Mouse (Mus musculus) embryonic stem cell, embryonic (primary cell): ENCODE data around the gene Krt76.

Experiments
- CTCF ChIA-PET, 4 experiments: fragments of 300-600 bp in 2 of 4; fragments of 350-600 bp in 2 of 4; sonication (Branson Sonifier 250); formaldehyde crosslinking; loops; one replicate each; lab custom pipeline; 2022; ENCODE audit warnings: inconsistent platforms in 2 of 4; lab: Charles Lee
- POLR2A ChIA-PET, 4 experiments: fragments of 300-600 bp in 2 of 4; fragments of 350-600 bp in 2 of 4; sonication (Branson Sonifier 250); formaldehyde crosslinking; loops; one replicate each; lab custom pipeline; 2022; ENCODE audit warnings: antibody characterized with exemption in 4 of 4, inconsistent platforms in 1 of 4; lab: Charles Lee

Gene Krt76

DNA sequence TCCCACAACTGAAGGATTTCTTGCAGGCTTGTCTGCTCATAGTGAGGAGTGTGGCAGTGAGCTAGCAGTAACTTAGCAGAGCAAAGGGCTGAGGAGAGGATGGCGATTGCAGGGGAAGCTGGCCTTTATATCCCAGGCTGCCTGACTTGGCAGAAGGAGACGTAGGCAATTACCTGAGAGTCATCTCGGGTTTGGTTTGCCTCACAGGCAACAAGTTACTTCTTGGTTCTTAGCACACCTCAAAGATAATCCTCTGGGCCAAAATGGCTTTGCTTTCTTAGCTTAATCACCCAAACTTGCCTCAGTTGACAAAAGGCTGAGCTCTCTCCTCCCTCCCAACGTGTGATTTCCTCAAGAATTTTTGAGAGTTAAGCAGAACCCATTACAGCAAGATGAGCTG is at the start of gene Krt76:
Gene Krt76, minus strand, starts transcription at position 101 of the 400 bp plus-strand sequence.
- CTCF ChIA-PET: interaction anchor here in 1 of 4 experiments (1.6 kb wide), 1 partner anchor 305 kb away, joined by 3 read pairs; no protein-coding TSS in a partner anchor

DNA sequence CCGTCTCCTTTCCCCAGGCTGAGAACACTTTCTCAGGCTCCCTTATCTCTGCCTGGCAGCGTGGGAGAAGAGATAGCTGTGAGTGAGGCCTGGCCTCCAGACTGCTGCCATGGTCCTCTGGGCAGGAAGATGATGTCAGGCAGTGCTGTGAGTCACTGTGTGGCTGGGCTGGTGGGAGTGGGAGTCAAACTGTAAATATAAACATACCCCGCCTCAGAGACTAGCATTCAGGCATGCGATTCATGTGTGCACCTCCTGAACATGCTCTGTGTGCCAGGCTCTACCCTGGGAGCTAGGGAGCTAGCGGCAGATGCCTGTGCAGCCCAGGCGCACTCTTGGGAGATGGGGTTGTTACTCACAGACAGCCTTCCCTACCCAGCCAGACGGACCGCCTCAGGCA is 49.2 kb upstream of the Krt76 start:
- POLR2A ChIA-PET: no interaction called here

More for the DNA sequence above, at the start of gene Krt76:
- POLR2A ChIA-PET: no interaction called here

DNA sequence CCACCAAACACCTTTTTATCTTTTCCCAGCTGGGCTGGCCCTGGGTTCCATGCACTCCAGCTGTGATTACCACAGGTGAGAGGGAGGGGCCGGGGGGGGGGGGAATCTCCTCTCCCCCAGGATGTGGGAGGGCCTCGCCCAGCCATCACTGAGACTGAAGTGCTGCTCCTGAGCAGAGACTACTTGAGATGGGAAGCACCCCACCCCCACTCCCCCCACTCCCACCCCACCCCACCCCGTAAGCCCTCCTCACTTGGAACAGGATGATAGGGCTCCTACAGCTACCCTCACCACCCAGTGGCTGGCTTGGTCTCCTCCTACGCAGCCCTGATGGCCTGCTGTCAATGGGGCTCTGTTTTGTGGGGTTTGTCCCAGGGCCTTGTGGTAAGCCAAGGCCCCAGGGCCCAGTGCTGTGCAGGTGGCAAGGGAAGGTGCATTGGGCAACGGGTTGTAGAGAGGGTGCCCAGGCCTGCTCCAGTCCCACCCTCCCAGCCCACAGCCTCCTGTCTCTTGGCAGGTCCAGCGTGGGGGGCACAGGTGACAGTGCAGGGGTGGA is 47.6 kb upstream of the Krt76 start, which contains the start of gene Krt79:
Gene Krt79, minus strand, starts transcription at position 51 of the 556 bp plus-strand sequence.
- CTCF ChIA-PET: interaction anchor here in 1 of 4 experiments (0.6 to 1.7 kb wide), 3 partner anchors 44 to 968 kb away, joined by 3 to 4 read pairs (median 4); no protein-coding TSS in a partner anchor
- POLR2A ChIA-PET: interaction anchor here in 1 of 4 experiments (0.7 kb wide), 1 partner anchor 803 kb away, joined by 3 read pairs; no protein-coding TSS in a partner anchor

More for the DNA sequence above, 49.2 kb upstream of the Krt76 start:
- CTCF ChIA-PET: interaction anchor here in 1 of 4 experiments (1.0 kb wide), 1 partner anchor 42 kb away, joined by 4 read pairs; no protein-coding TSS in a partner anchor

DNA sequence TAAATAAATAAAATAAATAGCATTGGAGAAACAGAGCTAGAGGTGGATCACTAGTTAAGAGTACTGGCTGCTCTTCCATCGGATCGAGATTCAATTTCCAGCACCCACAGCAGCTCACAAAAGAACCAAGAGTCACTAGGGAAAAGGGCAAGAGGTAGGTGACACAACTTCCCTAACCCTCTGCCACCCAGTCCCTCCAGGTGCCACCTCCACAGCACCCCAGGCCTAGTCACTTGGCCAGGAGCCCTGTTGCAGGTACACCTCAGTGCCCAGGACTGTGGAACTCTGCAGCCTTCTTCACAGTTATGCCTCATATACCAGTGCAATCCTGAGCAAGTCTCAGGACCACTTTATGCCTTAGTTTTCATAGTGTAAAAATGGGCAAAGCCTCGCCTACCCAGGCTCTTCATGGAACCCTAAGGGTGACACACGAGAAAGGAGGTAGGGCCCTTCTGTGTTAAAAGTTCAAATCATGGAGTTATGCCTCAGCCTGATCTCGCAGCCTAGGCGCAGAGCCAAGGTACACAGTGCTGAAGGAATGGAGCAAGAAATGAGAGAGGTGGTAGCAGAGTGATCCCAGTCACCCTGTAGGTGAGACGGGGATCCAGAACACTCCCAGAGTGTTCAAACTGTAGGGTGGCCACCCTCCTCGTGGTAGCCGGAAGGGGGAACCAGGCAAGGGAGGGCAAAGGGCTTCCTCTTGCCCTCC is 46.0 kb upstream of the Krt76 start:
- ChIA-PET CTCF (interaction anchor here in 1 of 4 experiments (0.6 kb wide), 1 partner anchor 845 kb away, joined by 5 read pairs; no protein-coding TSS in a partner anchor), POLR2A (interaction anchor here in 2 of 4 experiments (0.5 to 0.8 kb wide), 2 partner anchors 300 to 302 kb away, joined by 3 read pairs; no protein-coding TSS in a partner anchor)

DNA sequence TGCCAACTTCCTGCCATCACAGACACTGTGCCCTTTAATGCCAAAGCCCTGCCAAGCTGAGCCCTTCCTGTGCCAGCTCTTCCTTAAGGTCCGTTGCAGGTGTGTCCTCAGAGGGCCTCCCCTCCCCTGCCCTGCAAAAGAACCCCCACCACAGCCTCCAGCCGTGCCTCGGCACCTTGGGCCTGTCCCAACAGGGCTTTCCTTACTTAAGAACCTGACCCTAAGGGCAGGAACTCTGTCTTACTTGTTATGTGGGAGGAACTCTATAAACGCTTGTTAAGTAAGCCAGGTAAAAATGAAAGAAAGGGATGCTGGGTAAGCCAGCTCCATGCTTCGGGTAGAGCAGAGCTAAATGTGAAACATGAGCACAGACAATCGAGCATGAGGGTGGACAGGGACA is 40.3 kb upstream of the Krt76 start:
- ChIA-PET CTCF (interaction anchor here in 1 of 4 experiments (0.6 kb wide), 1 partner anchor 38 kb away, joined by 5 read pairs; no protein-coding TSS in a partner anchor), POLR2A (interaction anchor here in 1 of 4 experiments (1.2 kb wide), 1 partner anchor 135 kb away, joined by 4 read pairs; no protein-coding TSS in a partner anchor)

DNA sequence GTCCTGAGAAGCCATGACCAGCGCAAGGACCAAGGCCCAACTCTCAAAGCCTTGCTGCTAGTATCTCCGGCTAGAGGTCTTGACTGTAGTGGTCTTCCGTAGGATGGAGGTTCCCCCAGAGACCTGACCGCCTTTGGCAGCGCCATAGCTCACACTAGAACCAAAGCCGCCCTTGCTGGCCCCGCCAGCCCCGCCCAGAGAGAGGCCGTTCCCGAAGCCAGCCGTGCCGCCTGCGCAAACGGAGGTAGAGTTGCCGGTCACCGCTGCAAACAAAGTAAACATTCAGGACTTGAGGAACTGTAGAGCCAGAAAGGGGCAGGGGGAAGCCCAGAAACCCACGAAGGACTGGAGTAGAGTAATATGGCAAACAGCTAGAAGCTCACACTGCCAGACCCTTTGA is 36.9 kb upstream of the Krt76 start:
- CTCF ChIA-PET: interaction anchor here in 2 of 4 experiments (0.6 to 1.2 kb wide), 2 partner anchors 54 to 410 kb away, joined by 3 to 5 read pairs; no protein-coding TSS in a partner anchor
- POLR2A ChIA-PET: no interaction called here

DNA sequence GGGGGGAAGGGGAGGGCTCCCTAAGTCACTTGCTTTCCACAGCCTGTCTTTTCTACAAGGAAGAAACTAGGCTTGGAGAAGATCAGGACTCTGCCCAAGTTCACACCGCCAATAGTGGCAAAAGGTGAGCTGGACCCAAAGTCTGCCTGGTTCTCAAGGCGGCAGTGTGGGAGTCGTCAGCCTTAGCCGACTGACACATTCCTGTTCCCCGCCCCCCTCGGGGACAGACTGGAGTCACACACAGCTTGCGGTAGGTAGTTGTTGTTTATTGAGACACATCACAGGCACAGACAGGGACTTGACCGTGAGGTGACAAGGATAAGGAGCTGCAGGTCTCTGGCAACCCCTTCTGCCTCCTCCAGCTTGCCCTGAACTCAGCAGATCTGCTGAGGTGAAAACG is 36.4 kb upstream of the Krt76 start:
- ChIA-PET CTCF (interaction anchor here in 1 of 4 experiments (1.2 kb wide), 1 partner anchor 55 kb away, joined by 3 read pairs; no protein-coding TSS in a partner anchor), POLR2A (interaction anchor here in 1 of 4 experiments (0.6 kb wide), 1 partner anchor 51 kb away, joined by 5 read pairs; no protein-coding TSS in a partner anchor)

DNA sequence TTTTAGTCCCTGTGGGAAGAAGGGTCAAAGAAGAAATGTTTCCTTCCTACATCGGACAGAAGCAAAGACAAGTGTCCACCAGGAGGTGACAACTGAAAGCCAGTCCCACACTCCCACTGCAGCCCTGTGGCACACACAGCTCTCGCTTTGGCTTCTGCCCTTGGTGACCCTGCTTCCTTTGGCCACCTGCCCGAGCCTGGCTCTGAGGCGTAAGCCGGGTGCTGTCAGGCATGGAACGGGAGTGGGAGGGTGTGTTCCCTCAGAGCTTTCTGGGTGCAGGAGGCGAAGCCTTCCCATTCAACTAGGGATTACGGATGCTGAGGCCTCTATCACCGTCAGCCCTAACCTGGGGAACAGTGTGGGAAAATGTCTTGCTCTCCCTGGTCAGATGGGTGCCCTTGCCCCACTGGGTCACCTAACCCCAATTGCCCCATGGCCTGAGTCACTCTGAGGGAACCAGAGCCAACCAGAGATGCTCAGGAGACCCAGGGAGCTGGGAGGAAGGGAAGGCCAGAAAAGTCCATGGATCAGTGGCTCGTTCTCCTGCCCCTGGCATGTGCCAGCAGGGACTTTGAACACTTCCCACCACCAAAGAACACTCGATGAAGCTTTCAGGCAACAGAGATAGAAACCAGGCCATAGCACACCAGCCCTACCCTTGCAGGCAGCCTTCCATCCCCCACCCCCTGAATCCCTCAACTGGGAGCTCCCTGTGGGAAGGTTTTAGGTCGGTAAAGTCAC is 34.8 kb upstream of the Krt76 start:
- ChIA-PET POLR2A (no interaction called here), CTCF (interaction anchor here in 1 of 4 experiments (0.6 kb wide), 1 partner anchor 1244 kb away, joined by 3 read pairs; no protein-coding TSS in a partner anchor)

DNA sequence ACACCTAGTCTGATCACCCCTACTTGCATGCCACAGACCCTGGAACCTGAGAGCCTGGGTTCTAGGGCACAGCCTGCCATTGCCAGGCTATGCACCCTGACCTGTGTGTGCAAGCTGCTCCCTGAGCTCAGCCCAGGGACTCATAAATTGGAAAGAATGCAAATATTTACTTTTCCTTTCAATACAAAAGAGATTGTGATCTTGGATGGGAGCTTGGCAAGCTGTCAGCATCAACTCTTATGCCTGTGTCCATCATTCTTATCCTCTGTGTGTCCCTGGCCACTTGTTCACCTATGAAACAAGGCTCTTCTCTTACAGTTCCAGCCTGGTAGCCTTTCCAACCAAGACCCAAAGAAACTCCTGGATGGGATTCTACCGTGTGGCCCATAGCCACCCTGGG is 32.3 kb upstream of the Krt76 start:
- CTCF ChIA-PET: interaction anchor here in 1 of 4 experiments (1.1 kb wide), 1 partner anchor 49 kb away, joined by 3 read pairs; no protein-coding TSS in a partner anchor
- POLR2A ChIA-PET: no interaction called here

DNA sequence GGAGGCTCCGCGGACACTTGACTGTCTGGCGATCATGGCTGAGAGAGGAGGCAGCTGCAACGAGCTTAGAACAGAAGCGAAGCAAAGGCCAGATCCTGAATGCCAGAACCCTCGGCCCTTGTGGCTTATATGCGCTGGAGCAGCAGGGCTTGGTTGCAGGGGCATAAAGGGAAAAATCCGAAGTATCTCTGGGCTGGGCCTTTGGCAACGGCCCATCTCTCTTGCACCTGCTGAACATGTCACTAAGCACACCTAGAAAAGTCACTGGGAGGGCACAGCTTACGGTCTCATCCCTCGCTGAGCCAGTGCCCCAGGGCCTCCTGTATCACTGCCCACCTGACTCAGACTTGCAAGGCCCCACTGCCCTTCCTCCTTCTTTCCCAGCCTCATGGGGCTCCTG is 31.9 kb upstream of the Krt76 start, which contains the start of gene Krt4:
Gene Krt4, minus strand, starts transcription at position 101 of the 400 bp plus-strand sequence.
- POLR2A ChIA-PET: interaction anchor here in 1 of 4 experiments (0.5 kb wide), 1 partner anchor 427 kb away, joined by 3 read pairs; no protein-coding TSS in a partner anchor

DNA sequence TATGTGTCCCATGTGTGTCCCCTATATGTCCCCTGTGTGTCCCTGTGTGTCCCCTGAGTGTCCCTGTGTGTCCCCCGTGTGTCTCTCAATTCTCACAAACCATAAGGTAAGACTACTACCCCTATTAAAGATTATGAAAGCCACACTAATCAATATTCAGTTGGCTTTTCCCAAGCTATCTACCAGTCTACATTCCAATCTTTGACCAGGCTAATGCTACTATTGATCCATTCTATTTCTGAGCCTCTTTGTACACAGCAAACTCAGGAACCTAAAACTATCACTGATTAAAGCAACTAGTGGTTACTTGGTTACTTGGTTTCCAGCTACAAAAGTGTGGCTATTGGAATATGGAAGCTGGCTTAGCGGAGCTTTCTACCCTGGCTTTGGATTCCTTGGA is 29.6 kb upstream of the Krt76 start:
- CTCF ChIA-PET: interaction anchor here in 1 of 4 experiments (0.7 kb wide), 1 partner anchor 51 kb away, joined by 3 read pairs; no protein-coding TSS in a partner anchor
- POLR2A ChIA-PET: interaction anchor here in 1 of 4 experiments (1.7 kb wide), 1 partner anchor 9 kb away, joined by 4 read pairs; no protein-coding TSS in a partner anchor

More for the DNA sequence above, 31.9 kb upstream of the Krt76 start, which contains the start of gene Krt4:
- CTCF ChIA-PET: interaction anchor here in 1 of 4 experiments (0.5 to 1.1 kb wide), 2 partner anchors 46 to 49 kb away, joined by 3 read pairs; no protein-coding TSS in a partner anchor

DNA sequence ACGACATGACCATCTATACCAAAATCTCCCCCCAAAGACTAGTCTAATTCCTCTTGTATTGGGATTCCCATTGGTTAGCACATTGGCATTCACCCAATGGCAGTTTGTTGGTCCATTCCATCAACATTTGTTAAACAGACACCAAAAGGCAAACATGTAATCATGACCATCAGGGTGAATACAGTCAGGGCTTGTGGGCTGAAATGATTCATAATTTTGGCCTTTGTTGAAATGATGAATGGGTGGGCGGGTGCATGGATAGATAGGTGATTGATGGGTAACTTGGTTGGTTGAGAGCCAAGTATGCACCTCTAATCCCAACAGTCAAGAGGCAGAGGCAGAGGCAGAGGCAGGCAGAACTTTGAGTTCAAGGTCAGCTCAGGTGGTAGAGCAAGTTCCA is 23.4 kb upstream of the Krt76 start:
- POLR2A ChIA-PET: interaction anchor here in 1 of 4 experiments (1.5 kb wide), 1 partner anchor 14 kb away, joined by 4 read pairs; no protein-coding TSS in a partner anchor
- CTCF ChIA-PET: no interaction called here

DNA sequence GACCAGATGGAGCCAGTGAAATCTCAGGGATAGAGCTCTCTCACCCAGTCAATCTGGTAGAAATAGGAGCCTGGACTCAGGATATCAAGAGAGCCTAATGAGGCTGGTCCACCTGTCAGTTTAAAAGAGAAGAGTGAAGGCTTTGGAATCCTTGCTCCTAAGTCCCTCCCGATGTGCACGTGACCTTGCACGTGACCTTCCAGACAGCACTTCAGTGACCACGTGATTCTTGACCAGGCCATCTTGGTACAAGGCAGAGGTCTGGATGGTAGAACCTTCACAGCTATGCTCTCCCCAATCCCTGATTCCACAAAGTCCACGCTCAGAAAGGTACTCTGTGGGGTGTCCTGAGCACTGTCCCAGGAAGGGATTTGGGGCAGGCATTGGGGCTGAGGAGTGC is 12.1 kb upstream of the Krt76 start:
- ChIA-PET CTCF (no interaction called here), POLR2A (no interaction called here)

DNA sequence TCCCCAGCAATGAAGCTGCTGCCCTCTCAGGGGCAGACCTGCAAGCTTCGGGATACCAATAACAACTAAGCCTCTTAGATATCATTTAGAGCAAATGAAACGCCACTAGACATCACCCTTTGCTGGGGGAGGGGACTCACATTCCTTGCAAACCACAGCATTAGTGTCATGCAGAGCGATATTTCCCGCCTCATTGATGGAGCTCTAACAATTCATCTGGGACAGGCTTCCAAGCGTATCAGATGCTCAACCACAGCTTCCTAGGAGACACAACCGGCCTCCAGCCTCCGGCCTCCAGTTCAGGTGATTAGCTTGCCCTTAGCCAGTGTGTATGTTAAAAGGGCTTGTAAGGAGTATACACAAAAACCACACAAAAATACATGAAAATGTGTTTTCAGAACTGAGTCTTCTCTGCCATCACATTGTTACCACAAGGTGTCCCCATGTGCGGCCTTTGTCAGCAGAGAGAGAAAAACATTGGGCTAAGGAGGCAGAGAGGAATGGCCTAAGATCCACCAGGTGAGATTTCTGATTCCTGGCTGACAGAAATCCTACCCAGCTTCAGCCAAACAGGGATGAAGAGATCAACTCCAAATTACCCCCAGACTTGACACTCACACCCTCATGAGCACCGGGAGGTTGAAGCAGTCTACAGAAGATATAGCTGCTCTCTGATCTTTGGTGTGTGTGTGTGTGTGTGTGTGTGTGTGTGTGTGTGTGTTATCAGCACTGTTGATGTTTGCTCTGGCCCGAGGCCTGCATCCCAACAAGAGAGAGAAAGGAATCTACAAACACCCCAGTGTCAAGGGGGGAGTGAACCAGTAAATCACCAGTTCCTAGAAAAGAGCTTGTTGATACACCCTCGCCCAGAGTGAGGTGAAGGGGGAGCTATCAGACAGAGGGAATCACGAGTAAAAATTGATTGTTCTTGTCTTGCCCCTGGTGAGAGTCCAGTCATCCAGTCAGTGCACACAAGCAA is 9.7 kb upstream of the Krt76 start:
- POLR2A ChIA-PET: interaction anchor here in 2 of 4 experiments (0.6 to 1.7 kb wide), 3 partner anchors 14 to 1397 kb away, joined by 3 to 4 read pairs (median 4); no protein-coding TSS in a partner anchor
- CTCF ChIA-PET: interaction anchor here in 3 of 4 experiments (0.5 to 1.6 kb wide), 11 partner anchors 42 to 449 kb away, joined by 3 to 7 read pairs (median 3); no protein-coding TSS in a partner anchor

DNA sequence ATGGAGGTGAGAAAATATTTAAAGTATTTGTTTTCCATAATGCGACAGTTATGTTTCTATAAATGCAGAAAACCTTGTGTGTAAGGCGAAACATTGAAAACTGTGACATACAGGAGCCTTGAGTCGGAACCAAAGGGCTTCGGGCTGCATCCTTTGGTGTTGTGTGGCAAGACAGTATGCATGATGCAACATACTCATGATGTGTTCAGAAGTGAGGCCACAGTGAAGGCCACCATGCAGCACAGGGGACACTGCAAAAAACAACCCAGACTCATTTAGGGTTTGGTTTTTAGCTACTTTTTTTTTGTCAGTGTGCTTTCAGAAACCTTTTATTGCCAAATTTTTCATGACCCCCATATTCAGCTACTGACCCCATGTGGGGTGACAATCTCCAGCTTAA is 2.5 kb upstream of the Krt76 start:
- ChIA-PET POLR2A (interaction anchor here in 1 of 4 experiments (0.8 kb wide), 1 partner anchor 190 kb away, joined by 4 read pairs; no protein-coding TSS in a partner anchor), CTCF (interaction anchor here in 3 of 4 experiments (0.5 to 0.6 kb wide), 3 partner anchors 15 to 1632 kb away, joined by 3 to 4 read pairs (median 3); no protein-coding TSS in a partner anchor)

DNA sequence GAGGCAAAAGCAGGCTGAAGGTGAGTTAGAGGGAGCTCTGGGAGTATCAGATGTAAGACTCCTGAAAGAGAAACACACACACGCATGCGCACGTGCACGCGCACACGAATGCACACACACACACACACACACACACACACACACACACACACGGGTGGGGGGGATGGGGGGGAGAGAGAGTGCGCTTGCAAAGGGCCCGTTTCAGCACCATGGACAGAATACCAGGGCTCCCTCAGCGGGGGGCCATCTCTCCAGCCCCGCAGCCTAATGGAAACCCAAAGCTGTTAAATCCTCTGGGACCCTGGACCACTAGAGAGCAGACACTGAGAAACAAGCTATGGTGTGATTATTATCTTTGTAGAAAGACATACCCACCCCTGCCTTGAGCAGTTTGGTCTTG is 12.9 kb downstream of the Krt76 start:
- CTCF ChIA-PET: interaction anchor here in 3 of 4 experiments (0.6 to 2.4 kb wide), 4 partner anchors 92 to 1265 kb away, joined by 3 to 6 read pairs (median 3); no protein-coding TSS in a partner anchor
- POLR2A ChIA-PET: no interaction called here
